Mouse (Mus musculus) midbrain, embryonic 10.5 days (tissue): Measurements from ENCODE around the gene Mrpl12. TPM values are rescaled to one million over a fixed set of nuclear protein-coding genes. Genes with fewer than 3 reads are reported as not detected.
"Not testable (repeated sequence)": the region's sequence is repeated elsewhere in the genome, so short reads cannot be mapped to it uniquely, and the experiment has no call there.

Experiments used
- DNase-seq: peaks from one replicate; pipeline ENCODE4 v3.0.0-alpha.2; 2017; ENCODE audit warnings: low spot score
- H3K27ac ChIP-seq: fragments of 300-500 bp; sonication (generic); replicated peaks from 2 replicates; pipeline ENCODE4 v1.5.1; 2016; ENCODE audit warnings: mild to moderate bottlenecking
- H3K27me3 ChIP-seq: fragments of 300-500 bp; sonication (generic); 2 replicates; pipeline ENCODE4 v1.6.1; 2016; ENCODE audit warnings: low read depth, mild to moderate bottlenecking; ENCODE audit not compliant: poor library complexity, severe bottlenecking
- H3K36me3 ChIP-seq: fragments of 300-500 bp; sonication (generic); 2 replicates; pipeline ENCODE4 v1.6.1; 2016; ENCODE audit warnings: mild to moderate bottlenecking, moderate library complexity
- H3K4me1 ChIP-seq: fragments of 300-500 bp; sonication (generic); 2 replicates; pipeline ENCODE4 v1.6.1; 2016
- H3K4me3 ChIP-seq: fragments of 300-500 bp; sonication (generic); 2 replicates; pipeline ENCODE4 v1.5.1; 2016; ENCODE audit warnings: mild to moderate bottlenecking, moderate library complexity
- H3K9me3 ChIP-seq: fragments of 300-500 bp; sonication (generic); replicated peaks from 2 replicates; pipeline ENCODE4 v1.6.1; 2016; ENCODE audit warnings: mild to moderate bottlenecking
- WGBS: fragments of 180-500 bp; shearing (Covaris S2); methylation state at CpG from one replicate; pipeline ENCODE4 v1.1.7; 2016; 5-methylcytosine and 5-hydroxymethylcytosine counted together
- polyA plus RNA-seq: library from polyadenylated mRNA; unstranded; fragments of >200 nt; fragmentation: Nextera tagmentation; extraction: Ambion mirVana; gene quantifications from 2 replicates; pipeline ENCODE4 v1.2.1, GENCODE M21; 2016

Gene Mrpl12
- polyA plus RNA-seq, 1 experiment from 2014 or later = 194 TPM

DNA sequence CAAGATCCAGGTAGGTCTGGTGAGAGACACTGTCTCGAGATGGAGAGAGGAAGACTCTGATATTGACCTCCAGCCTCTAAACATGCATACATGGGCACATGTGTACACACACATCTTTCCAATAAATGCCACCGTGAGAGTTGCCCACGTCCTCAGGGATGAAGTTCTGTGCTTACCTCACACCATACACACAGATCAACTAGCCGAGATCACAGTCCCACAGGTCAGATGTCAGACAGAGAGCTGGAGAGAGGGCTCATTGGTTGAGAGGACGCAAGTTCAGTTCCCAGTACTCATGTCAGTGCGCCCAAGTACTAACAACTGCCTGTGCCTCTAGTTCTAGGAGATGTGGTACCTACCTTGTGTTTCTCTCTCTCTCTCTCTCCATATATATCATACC lies 16.6 kb downstream of the Mrpl12 start:
- no peaks in the 10 kb centered on the region for H3K9me3 ChIP-seq
- peaks cover 34% of the 10 kb centered on the region for H3K36me3 ChIP-seq
- no peak for DNase-seq
- no peak overlapping the region for H3K27ac ChIP-seq
- H3K27me3 ChIP-seq = no peaks in the 10 kb centered on the region
- no peaks in the 10 kb centered on the region for H3K4me1 ChIP-seq
- no peak overlapping the region for H3K4me3 ChIP-seq
- WGBS = 69% methylated on average over 6 of the region's 6 CpGs

DNA sequence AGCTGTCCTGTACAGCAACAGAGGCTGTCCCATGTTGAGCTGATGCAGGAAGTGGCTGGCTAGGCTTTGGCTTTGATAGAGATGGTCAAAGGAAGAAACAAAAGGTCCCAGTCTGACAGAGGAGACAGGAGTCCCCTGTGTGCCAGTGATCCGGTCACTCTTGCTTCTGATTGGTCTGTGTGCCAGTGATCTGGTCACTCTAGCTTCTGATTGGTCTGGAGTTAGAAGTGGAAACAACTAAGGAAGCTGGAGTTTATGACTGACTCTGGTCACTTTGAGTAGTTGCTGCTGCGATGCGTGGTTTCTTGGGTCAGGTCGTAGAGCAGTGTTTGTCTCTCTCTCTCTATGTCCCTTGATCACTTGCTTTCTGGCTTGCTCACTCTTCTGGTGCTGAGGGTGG lies 17.3 kb downstream of the Mrpl12 start:
- Histone ChIP-seq H3K27ac (no peak overlapping the region), H3K4me1 (no peaks in the 10 kb centered on the region), H3K4me3 (no peak overlapping the region), H3K36me3 (peaks cover 28% of the 10 kb centered on the region), H3K9me3 (no peaks in the 10 kb centered on the region), H3K27me3 (no peaks in the 10 kb centered on the region)
- DNase-seq = no peak
- WGBS = 95% methylated on average over 4 of the region's 4 CpGs

DNA sequence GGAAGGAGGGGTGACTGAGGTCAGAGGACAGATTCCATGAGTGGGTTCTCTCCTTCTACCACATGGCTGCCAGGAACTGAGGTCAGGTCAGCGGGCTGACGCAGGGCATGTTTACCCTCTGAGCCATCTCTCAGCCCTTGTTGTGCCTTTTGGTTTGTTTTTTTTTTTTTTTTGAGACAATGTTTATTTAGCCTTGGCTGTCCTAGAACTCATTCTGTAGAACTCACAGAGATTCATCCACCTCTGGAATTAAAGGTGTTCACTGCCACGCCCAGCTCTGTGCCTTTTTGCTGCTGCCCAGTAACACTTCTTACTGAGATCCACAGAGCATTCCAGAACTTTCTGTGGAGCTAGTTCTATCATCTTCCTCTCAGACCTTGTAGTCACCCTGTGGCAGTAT lies 21.2 kb downstream of the Mrpl12 start:
- H3K27me3 ChIP-seq = no peaks in the 10 kb centered on the region; the same call in 1 of the 2 replicates
- H3K27ac ChIP-seq = no peak overlapping the region
- no peak for DNase-seq
- H3K36me3 ChIP-seq = no peaks in the 10 kb centered on the region
- 92% methylated on average over 3 of the region's 3 CpGs for WGBS
- no peak overlapping the region for H3K4me3 ChIP-seq
- H3K4me1 ChIP-seq = peaks cover 12% of the 10 kb centered on the region
- no peaks in the 10 kb centered on the region for H3K9me3 ChIP-seq

DNA sequence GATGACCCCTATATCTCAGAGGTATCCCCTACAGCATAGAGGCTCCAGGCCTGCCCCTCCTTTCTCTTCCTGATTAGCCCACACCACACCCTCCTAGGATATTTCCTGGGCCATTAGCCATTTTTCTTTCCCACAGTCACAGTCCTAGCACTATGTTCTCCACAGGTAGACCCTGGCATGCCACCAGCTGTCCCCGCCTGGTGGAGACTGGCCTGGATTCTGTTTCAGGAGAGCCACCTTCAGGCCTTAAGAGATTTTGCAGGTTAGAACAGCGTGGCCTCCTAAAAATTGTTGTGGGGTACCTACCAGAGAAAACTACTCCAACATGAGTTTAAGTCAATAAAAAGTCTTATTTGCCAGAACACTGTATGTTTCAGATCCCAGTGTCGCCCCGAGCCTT lies 22.5 kb downstream of the Mrpl12 start:
- Histone ChIP-seq H3K27me3 (peaks cover 4% of the 10 kb centered on the region), H3K36me3 (no peaks in the 10 kb centered on the region), H3K27ac (no peak overlapping the region), H3K9me3 (no peaks in the 10 kb centered on the region), H3K4me3 (no peak overlapping the region), H3K4me1 (peaks cover 18% of the 10 kb centered on the region)
- no peak for DNase-seq
- WGBS = 55% methylated on average over 4 of the region's 4 CpGs

- no peak overlapping the region for H3K4me3 ChIP-seq
- peaks cover 5% of the 10 kb centered on the region for H3K27me3 ChIP-seq
- H3K4me1 ChIP-seq = peaks cover 18% of the 10 kb centered on the region
- H3K9me3 ChIP-seq = no peaks in the 10 kb centered on the region
- H3K36me3 ChIP-seq = no peaks in the 10 kb centered on the region
- no peak overlapping the region for H3K27ac ChIP-seq
- DNase-seq = no peak
- 87% methylated on average over 13 of the region's 13 CpGs for WGBS
Measured at GRCm38 (mm10) chr11:120507611-120508289, 23.3 kb downstream of the Mrpl12 start.

- Histone ChIP-seq H3K36me3 (no peaks in the 10 kb centered on the region), H3K27ac (no peak overlapping the region), H3K27me3 (peaks cover 5% of the 10 kb centered on the region), H3K9me3 (no peaks in the 10 kb centered on the region), H3K4me3 (no peak overlapping the region), H3K4me1 (peaks cover 22% of the 10 kb centered on the region)
- WGBS = 86% methylated on average over 9 of the region's 9 CpGs
- no peak for DNase-seq
Measured at GRCm38 (mm10) chr11:120508290-120508870, 24.0 kb downstream of the Mrpl12 start.

DNA sequence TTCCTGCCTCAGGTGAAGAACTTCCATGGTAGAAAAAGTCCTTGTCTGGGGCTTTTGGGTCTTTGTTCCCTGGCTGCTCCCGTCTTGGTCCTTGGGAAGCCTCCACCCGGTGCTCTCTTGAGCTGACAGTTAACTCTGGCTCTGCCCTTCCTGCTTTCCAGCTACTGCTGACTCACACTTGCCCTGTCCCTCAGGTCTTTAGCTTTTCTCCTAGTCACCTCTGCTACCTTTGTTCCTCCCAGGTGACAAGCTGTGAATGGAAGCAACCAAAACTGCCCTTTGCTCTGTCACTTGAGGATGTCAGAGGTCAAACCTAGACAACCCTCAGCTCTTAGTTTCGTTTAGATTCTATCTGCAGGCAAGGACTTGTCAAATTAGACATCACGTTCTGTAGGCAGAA lies 25.5 kb downstream of the Mrpl12 start:
- H3K27ac ChIP-seq = peak overlapping the region; percentile 81
- WGBS = 33% methylated on average over 4 of the region's 4 CpGs
- no peaks in the 10 kb centered on the region for H3K36me3 ChIP-seq
- H3K27me3 ChIP-seq = peaks cover 5% of the 10 kb centered on the region
- peaks cover 22% of the 10 kb centered on the region for H3K4me1 ChIP-seq
- no peak for DNase-seq
- H3K4me3 ChIP-seq = peak overlapping the region; percentile 42; the same call in 1 of the 2 replicates
- H3K9me3 ChIP-seq = no peaks in the 10 kb centered on the region

DNA sequence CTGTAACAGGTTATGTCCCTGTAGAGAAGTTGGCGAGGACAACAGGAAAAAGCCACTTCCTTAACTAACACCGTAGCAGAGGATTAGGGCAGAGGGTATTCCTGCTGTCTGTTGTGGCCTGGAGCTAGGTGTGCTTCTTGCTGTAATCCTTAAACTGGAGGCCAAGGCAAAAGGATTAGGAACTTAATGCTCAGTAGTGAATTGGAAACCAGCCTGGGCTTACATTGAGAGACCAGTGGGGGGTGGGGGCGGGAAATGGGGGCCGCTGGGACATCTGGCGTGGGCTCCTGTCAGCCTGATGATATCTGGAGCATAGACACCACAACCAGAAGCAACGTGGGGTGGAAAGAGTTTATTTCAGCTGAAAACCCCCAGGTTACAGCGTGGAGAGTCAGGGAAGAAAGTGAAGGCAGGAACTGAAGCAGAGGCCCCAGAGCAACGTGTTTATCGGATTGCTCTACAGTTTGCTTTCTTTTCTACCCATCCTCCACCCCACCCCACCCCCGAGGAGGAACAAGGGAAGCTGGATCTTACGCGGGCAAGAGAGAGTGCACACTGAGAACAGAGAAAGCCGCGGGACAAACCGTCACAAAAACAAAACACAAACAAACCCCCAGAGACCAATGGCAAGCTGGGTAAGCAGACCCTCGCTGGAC lies 26.1 kb downstream of the Mrpl12 start:
- Histone ChIP-seq H3K36me3 (no peaks in the 10 kb centered on the region), H3K27me3 (peaks cover 5% of the 10 kb centered on the region), H3K9me3 (no peaks in the 10 kb centered on the region), H3K27ac (peak overlapping the region; percentile 81), H3K4me1 (peaks cover 22% of the 10 kb centered on the region), H3K4me3 (peak overlapping the region; percentile 42)
- 4% methylated on average over 16 of the region's 16 CpGs for whole genome bisulfite sequencing
- DNase-seq = peak; percentile 31

GRCm38 (mm10) chr11:120512790-120513453 lies 28.5 kb downstream of the Mrpl12 start:
- no peaks in the 10 kb centered on the region for H3K36me3 ChIP-seq
- no peak overlapping the region for H3K27ac ChIP-seq
- peaks cover 5% of the 10 kb centered on the region for H3K27me3 ChIP-seq
- DNase-seq = no peak
- H3K4me1 ChIP-seq = peaks cover 25% of the 10 kb centered on the region
- H3K4me3 ChIP-seq = no peak overlapping the region
- WGBS = 63% methylated on average over 6 of the region's 6 CpGs
- H3K9me3 ChIP-seq = no peaks in the 10 kb centered on the region

- peaks cover 25% of the 10 kb centered on the region for H3K4me1 ChIP-seq
- not testable (repeated sequence) for H3K9me3 ChIP-seq, H3K36me3 ChIP-seq, DNase-seq, H3K27ac ChIP-seq, H3K4me3 ChIP-seq, H3K27me3 ChIP-seq
- 91% methylated on average over 2 of the region's 2 CpGs for WGBS
Measured at GRCm38 (mm10) chr11:120514262-120514661, 29.8 kb downstream of the Mrpl12 start.

DNA sequence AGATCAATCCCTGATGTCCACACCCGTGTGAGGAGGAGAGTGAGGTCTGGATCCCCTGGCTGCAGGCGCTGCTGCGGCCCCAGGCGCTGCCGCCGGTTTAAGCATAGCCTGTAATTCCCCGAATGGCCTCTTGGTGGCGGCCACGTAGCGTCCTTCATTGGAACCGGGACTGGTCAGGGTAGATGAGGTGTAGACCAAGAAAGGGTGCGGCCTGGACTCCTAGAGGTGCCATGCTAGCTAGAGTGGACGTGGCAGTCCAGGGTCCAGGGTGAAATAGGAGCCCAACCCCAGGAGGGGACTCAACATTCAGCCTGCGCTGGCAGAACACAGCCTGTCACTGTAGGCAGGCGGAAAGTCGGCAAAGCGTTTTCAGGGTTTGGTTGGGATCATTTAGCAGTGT lies 31.2 kb downstream of the Mrpl12 start:
- Histone ChIP-seq H3K9me3 (no peaks in the 10 kb centered on the region), H3K4me1 (peaks cover 18% of the 10 kb centered on the region), H3K27me3 (peaks cover 5% of the 10 kb centered on the region), H3K4me3 (peak overlapping the region; percentile 2), H3K27ac (no peak overlapping the region), H3K36me3 (no peaks in the 10 kb centered on the region)
- DNase-seq = peak; percentile 88
- 18% methylated on average over 17 of the region's 17 CpGs for WGBS

GRCm38 (mm10) chr11:120517147-120517546 lies 32.7 kb downstream of the Mrpl12 start:
- Histone ChIP-seq H3K4me1 (peaks cover 11% of the 10 kb centered on the region; the same call in 1 of the 2 replicates), H3K27ac (no peak overlapping the region), H3K4me3 (no peak overlapping the region), H3K36me3 (no peaks in the 10 kb centered on the region), H3K27me3 (no peaks in the 10 kb centered on the region), H3K9me3 (no peaks in the 10 kb centered on the region)
- DNase-seq = no peak
- WGBS = 73% methylated on average over 4 of the region's 4 CpGs

DNA sequence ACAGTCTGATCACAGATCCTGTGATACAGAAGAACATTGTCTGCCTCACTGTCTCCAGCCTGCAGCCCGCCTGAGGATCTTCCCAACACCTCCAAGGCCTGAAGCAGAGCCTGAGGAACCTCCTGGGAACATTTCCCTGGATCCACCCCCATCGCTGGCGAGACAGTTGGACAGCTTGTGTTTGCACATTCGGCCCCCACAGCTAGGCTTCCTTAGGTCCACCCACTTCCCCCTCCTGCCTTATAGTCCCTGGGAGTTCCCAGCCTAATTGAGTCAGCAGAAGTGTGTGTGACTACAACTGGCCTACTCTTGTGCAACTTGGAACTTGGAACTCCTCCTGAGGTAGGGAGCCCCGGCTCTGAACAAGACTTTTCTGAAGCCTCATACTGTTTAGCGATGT lies 33.6 kb downstream of the Mrpl12 start:
- no peak for DNase-seq
- Histone ChIP-seq H3K27me3 (no peaks in the 10 kb centered on the region), H3K9me3 (no peaks in the 10 kb centered on the region), H3K4me3 (no peak overlapping the region), H3K27ac (no peak overlapping the region), H3K36me3 (no peaks in the 10 kb centered on the region), H3K4me1 (peaks cover 10% of the 10 kb centered on the region; the same call in 1 of the 2 replicates)
- 69% methylated on average over 6 of the region's 6 CpGs for WGBS
